Mouse (Mus musculus) erythroblast, embryonic 14.5 days (primary cell): ENCODE data around the gene Nfe2. TPM values are rescaled to one million over a fixed set of nuclear protein-coding genes. Genes with fewer than 3 reads are reported as not detected.

ENCODE experiments used
- H3K27me3 ChIP-seq: 2 replicates; pipeline ENCODE4 v1.6.1; 2012; ENCODE audit warnings: inconsistent platforms; ENCODE audit not compliant: control insufficient read depth
- H3K36me3 ChIP-seq: 2 replicates; pipeline ENCODE4 v1.6.1; 2012; ENCODE audit warnings: mild to moderate bottlenecking, inconsistent platforms; ENCODE audit not compliant: control insufficient read depth
- H3K4me1 ChIP-seq: 2 replicates; pipeline ENCODE4 v1.6.1; 2012; ENCODE audit warnings: inconsistent platforms; ENCODE audit not compliant: control insufficient read depth
- H3K4me3 ChIP-seq: replicated peaks from 2 replicates; pipeline ENCODE3; 2012; ENCODE audit warnings: moderate library complexity, mild to moderate bottlenecking, inconsistent platforms
- H3K9me3 ChIP-seq: 2 replicates; pipeline ENCODE4 v1.6.1; 2012; ENCODE audit warnings: low read length, inconsistent platforms, mixed read lengths; ENCODE audit not compliant: control insufficient read depth
- GATA1 ChIP-seq: IDR thresholded peaks from 2 replicates; pipeline ENCODE4 v1.6.1; 2012; ENCODE audit warnings: low read length, inconsistent platforms, mixed read lengths
- TAL1 ChIP-seq: IDR thresholded peaks from 3 replicates; pipeline ENCODE4 v1.6.1; 2012; ENCODE audit warnings: low read length, inconsistent platforms, mixed read lengths
- polyA plus RNA-seq: library from polyadenylated mRNA; stranded (reverse); fragments of >175 nt; gene quantifications from 2 replicates; pipeline ENCODE4 v1.2.3, GENCODE M21; 2012

The Nfe2 gene
- polyA plus RNA-seq, 1 experiment: 48.8 TPM

DNA sequence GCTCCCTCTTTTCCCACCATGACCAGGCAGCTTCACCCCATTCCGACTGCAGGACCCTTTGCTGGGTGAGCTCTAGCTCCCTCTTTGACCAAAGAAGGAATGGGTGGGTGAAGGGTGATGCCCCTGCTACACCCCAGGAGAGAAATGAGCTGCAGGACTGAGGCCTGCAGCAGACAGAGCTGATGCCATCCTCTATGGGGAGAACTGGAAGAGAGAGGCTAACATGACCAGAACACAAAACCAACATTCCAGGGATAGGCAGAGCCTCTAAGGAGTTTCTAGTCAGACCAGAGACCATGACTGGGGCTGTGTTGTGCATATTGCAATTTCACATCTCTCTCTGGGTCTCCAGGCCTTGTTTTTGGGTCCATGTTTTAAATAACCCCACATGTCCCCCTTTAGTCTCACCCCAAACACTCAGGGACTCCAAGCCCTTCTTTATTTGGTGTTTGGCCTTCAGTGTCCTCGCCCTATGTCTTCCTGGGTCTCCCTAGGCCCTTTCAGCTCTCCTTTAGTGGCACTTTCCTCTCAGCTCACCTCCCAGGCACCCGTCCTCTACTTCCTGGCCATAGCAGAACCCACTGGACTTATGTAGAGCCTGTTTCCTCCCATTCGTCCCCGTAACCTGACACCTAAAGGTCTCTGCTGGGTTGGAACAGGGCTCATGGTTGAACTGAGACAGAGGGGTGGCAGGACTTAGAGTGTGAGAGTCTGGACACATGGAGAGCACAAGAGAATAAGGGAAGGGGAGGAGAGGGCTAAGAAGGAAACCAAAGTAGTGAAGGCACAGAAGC lies 43.5 kb upstream of the Nfe2 start:
- no peak overlapping the region for H3K4me3 ChIP-seq
- peaks cover 42% of the 10 kb centered on the region for H3K36me3 ChIP-seq

DNA sequence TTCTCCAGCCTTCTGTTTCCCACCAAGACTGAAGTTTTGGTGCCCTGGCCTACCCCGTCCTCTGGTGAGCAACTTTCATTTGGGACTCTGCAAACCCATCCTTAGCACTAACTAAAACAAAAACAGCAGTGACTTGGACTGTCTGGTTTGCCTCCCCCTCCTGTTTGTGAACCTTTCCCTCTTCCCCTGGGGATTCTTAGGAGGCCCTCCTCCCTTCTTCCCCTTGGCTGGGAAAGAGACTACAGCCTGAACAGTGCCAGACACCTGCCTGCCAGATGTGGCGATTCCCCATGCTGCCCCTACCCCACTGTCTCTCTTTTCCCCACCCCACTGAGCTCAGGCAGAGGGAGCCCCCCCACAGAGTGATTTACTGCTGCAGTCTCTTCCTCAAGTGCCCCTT lies 42.8 kb upstream of the Nfe2 start:
- Histone ChIP-seq H3K36me3 (peaks cover 49% of the 10 kb centered on the region), H3K4me1 (peaks cover 21% of the 10 kb centered on the region), H3K27me3 (peaks cover 47% of the 10 kb centered on the region), H3K9me3 (no peaks in the 10 kb centered on the region), H3K4me3 (no peak overlapping the region)
- TF ChIP-seq GATA1 (no peak), TAL1 (no peak)

More for the DNA sequence above, 43.5 kb upstream of the Nfe2 start:
- Histone ChIP-seq H3K9me3 (no peaks in the 10 kb centered on the region), H3K27me3 (peaks cover 54% of the 10 kb centered on the region), H3K4me1 (peaks cover 21% of the 10 kb centered on the region)
- TF ChIP-seq GATA1 (no peak), TAL1 (no peak)

DNA sequence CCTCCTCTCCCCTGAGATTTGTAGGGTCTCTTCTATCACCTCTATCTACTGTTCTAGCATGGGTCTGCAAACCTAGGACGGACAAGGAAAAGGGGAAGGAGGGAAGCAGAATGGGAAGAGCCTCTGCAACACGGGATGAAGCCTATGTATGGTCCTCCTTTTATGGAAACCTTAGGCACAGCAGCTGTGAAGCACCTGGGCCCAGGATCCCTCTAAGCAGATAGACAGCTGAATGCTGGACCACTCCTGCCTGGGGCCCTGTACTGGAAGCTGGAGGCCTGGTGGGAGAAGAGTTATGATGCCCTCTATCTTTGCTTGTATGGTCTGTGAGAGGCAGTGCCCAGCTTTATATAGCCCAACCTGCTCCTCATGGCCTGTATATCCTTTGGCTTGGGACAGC lies 42.4 kb upstream of the Nfe2 start:
- TF ChIP-seq GATA1 (no peak), TAL1 (no peak)
- H3K27me3 ChIP-seq: peaks cover 42% of the 10 kb centered on the region
- no peak overlapping the region for H3K4me3 ChIP-seq
- no peaks in the 10 kb centered on the region for H3K9me3 ChIP-seq
- peaks cover 54% of the 10 kb centered on the region for H3K36me3 ChIP-seq
- peaks cover 19% of the 10 kb centered on the region for H3K4me1 ChIP-seq

DNA sequence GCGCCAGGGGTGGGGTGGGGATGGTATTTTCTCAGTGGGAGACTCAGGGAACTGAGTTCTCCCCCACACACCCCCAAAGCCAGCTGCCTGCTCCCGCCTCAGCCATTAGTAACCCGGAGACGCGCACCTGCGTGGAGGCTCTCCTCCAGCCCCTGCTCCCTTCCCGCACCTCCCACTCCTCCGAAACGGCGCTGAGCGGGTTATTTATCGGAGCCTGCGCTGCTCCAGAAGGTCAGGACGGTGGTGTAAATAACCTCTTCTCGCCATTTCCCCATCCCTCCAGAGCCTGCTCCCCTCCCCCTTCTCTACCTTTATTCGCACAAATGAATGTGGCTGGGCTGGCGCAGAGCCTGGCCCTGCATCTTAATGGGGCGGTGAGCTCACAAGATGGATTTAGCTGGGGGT lies 41.9 kb upstream of the Nfe2 start:
- no peak overlapping the region for H3K4me3 ChIP-seq
- no peak for TF ChIP-seq GATA1
- no peak for TF ChIP-seq TAL1
- peaks cover 37% of the 10 kb centered on the region for H3K27me3 ChIP-seq
- H3K4me1 ChIP-seq: peaks cover 14% of the 10 kb centered on the region
- H3K9me3 ChIP-seq: no peaks in the 10 kb centered on the region
- peaks cover 59% of the 10 kb centered on the region for H3K36me3 ChIP-seq

DNA sequence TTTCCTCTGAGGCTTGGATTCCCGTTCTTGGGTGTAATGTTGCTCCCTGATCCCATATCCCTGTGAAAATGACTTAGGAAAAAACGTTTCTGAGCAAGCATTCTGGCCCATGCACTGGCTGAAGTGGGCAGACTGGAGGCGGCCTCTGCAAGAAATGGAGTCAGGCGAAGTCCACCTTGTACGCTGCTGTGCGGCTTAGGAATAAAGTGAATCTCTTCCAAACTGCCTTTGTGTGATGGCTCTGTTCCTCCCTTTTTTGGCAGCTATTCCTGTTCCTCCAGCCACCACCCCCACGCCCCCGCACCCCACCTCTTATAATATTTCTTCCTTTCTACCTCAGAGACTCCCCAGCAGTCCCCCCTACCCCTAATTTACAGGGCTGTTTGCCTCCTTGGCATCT lies 41.4 kb upstream of the Nfe2 start:
- no peak for TF ChIP-seq TAL1
- no peak for TF ChIP-seq GATA1
- no peaks in the 10 kb centered on the region for H3K9me3 ChIP-seq
- H3K36me3 ChIP-seq: peaks cover 62% of the 10 kb centered on the region
- peaks cover 10% of the 10 kb centered on the region for H3K4me1 ChIP-seq
- H3K4me3 ChIP-seq: no peak overlapping the region
- peaks cover 33% of the 10 kb centered on the region for H3K27me3 ChIP-seq

DNA sequence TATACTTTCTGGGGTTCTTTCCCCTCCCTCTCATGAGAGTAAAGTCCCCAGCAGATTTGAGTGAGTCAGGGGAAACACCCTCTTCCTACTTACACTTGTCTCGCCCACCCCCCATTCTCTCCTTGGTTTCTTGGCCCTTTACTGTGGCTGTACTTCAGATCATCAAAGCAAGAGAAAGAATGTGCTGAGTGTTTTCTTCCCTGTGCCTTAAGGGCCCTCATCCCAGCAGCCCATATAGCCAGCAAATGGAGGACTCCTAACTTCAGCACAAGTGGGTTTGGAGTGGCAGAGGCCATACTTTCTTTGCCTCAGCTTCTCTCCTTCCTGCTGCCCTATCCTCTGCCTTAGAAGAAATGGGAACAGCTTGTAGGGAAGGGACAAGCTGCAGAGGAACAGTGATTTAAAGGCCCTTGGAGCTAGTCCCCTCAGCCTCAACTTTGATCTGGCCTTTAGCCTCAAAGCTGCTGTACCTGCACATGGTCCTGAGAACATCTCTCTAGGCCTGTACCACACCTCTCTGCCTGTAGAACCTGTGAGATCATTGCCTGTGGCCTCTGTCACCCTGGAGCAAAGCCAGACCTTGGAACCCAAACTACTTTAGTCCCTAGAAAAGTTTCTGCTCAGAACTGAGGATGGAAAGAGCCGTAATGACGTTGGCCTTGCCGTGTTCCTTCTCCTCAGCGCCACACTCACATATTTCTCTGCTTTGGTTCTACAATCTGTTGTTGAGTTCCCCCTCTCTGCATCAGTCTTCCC lies 40.8 kb upstream of the Nfe2 start:
- Histone ChIP-seq H3K4me3 (no peak overlapping the region), H3K27me3 (peaks cover 27% of the 10 kb centered on the region), H3K4me1 (peaks cover 4% of the 10 kb centered on the region), H3K36me3 (peaks cover 65% of the 10 kb centered on the region), H3K9me3 (no peaks in the 10 kb centered on the region)
- TF ChIP-seq TAL1 (no peak), GATA1 (no peak)

DNA sequence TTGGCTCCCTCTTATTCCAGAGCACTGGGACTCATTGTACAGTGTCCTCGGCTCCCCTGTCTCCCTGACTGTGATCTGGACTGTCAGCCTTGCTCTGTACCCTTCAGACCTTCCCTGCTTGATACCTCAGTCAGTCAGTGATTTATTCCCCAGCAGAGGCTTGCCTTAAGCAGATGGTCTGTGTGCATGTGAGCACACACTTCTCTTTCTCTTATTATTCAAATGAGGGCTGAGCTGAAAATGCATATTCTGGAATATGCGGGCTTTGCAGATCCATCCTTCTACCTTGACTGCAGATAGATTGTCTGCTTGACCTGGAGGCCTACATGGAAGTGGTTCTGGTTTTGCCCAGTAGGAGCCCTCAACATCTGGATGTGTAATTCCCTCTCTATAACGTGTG lies 39.8 kb upstream of the Nfe2 start:
- no peaks in the 10 kb centered on the region for H3K9me3 ChIP-seq
- H3K4me1 ChIP-seq: peaks cover 2% of the 10 kb centered on the region; the same call in 1 of the 2 replicates
- peaks cover 75% of the 10 kb centered on the region for H3K36me3 ChIP-seq
- no peak for TF ChIP-seq TAL1
- TF ChIP-seq GATA1: no peak
- peaks cover 16% of the 10 kb centered on the region for H3K27me3 ChIP-seq
- no peak overlapping the region for H3K4me3 ChIP-seq

DNA sequence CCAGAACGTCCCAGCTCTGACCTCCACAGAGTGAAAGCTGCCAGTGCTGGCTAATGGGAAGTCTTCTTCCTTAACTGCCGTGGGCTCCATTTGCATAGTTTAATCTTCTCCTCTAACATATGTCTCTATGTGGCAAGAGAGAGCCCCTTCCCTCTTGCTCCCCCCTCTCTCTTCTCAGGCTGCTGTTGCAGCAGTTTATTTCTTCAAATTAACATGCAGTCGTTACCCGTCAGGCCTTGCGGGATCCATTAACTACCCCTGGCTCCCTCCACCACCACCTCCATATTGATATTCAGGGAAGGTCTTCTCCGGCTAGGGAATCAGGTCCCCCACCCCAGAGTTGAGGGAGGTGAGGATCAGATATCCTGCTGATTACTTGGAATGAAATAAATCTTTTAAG lies 39.1 kb upstream of the Nfe2 start:
- no peak for TF ChIP-seq GATA1
- TF ChIP-seq TAL1: no peak
- no peaks in the 10 kb centered on the region for H3K9me3 ChIP-seq
- H3K36me3 ChIP-seq: peaks cover 82% of the 10 kb centered on the region
- no peak overlapping the region for H3K4me3 ChIP-seq
- peaks cover 2% of the 10 kb centered on the region; the same call in 1 of the 2 replicates for H3K4me1 ChIP-seq
- H3K27me3 ChIP-seq: peaks cover 9% of the 10 kb centered on the region

DNA sequence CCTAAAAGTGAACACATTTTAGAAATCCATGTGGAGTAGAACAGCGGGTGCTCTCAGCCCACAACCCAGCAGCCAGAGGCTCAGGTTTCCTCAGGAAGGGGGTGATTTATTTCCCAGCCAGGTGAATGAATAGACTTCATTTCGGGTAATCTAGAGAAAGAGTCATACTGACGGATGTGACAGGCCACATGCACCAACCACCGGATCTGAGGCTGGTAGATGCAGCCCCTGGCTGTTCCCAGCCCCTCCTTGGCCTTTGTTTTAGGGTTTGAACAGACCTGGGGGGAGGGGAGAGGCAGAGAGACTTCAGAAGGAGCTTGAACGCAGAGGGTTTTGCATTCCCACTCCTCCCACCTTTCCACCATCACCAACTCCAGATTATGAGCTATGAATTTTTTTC lies 37.6 kb upstream of the Nfe2 start:
- Histone ChIP-seq H3K4me3 (no peak overlapping the region), H3K4me1 (peaks cover 2% of the 10 kb centered on the region; the same call in 1 of the 2 replicates), H3K36me3 (peaks cover 95% of the 10 kb centered on the region), H3K27me3 (no peaks in the 10 kb centered on the region), H3K9me3 (no peaks in the 10 kb centered on the region)
- TF ChIP-seq TAL1 (no peak), GATA1 (no peak)
